Mouse (Mus musculus): ENCODE data around the gene Iqschfp. TPM values are rescaled to one million over a fixed set of nuclear protein-coding genes. Genes with fewer than 3 reads are reported as not detected.

The Iqschfp gene
- polyA plus RNA-seq, 1 experiment from 2014 or later: 0.10 TPM

DNA sequence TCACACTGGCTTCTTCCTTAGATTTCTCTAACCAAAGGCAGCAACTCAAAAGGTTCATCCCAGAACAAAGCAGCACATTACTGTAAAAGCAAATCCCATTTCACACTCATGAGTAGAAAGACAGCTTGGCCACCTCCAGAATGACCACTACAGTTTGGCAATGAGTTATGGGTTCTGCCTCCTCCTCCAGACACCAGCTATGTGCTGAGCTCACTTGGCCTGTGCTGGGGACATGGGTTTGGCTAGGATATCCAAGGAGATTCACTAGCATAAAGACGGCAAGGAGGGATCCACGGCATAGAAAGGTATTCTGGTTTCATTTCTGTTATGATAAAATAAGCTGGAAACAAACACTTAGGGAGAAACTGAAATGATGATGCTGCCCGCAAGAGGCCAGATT is 496.0 kb downstream of the Iqschfp start:
- WGBS: 80% methylated on average over 3 of the region's 3 CpGs
- H3K9me3 ChIP-seq (replicated peaks; ENCODE audit: control insufficient read depth, low read length): no peaks in the 10 kb centered on the region
- ATAC-seq (ENCODE audit: insufficient read depth, low FRiP score): no peak
- no peak overlapping the region for H3K9ac ChIP-seq (ENCODE audit: low read length)
- no peaks in the 10 kb centered on the region; the same call in 1 of the 2 replicates for H3K27me3 ChIP-seq (ENCODE audit: control insufficient read depth, insufficient read depth, low read length)
- no peak overlapping the region for H3K4me3 ChIP-seq (replicated peaks; ENCODE audit: low read length)
- no peak overlapping the region for H3K4me2 ChIP-seq (ENCODE audit: low read depth, low read length)
- H3K4me1 ChIP-seq (ENCODE audit: control insufficient read depth, insufficient read depth, low read length): no peaks in the 10 kb centered on the region
- no peak overlapping the region for H3K27ac ChIP-seq (ENCODE audit: low read length)
- no peaks in the 10 kb centered on the region for H3K36me3 ChIP-seq (ENCODE audit: control insufficient read depth, insufficient read depth, low read length)

DNA sequence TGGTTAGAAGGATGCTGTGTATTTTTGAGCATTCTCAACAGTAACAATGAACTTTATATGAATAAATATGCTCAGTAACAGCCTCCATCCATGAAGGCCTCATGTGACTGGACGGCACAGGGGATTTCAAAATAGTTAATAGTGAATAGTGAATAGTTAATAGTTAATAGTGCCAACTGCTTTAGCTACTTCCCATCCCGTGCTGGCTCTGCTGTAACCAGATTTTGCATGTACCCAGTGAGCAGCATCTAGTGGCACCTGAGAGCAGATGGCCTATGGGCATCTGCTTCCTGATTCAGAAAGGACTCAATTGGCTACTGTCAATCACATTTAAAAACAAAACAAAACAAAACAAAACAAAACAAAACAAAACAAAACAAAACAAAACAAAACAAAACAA is 501.5 kb downstream of the Iqschfp start:
- H3K36me3 ChIP-seq (ENCODE audit: control insufficient read depth, insufficient read depth, low read length): no peaks in the 10 kb centered on the region
- no peaks in the 10 kb centered on the region for H3K27me3 ChIP-seq (ENCODE audit: control insufficient read depth, insufficient read depth, low read length)
- no peaks in the 10 kb centered on the region for H3K9me3 ChIP-seq (replicated peaks; ENCODE audit: control insufficient read depth, low read length)
- no peak overlapping the region for H3K4me3 ChIP-seq (replicated peaks; ENCODE audit: low read length)
- no peak overlapping the region for H3K9ac ChIP-seq (ENCODE audit: low read length)
- no peak for ATAC-seq (ENCODE audit: insufficient read depth, low FRiP score)
- 69% methylated on average over 2 of the region's 2 CpGs for WGBS
- no peak overlapping the region for H3K4me2 ChIP-seq (ENCODE audit: low read depth, low read length)
- H3K27ac ChIP-seq (ENCODE audit: low read length): no peak overlapping the region
- no peaks in the 10 kb centered on the region for H3K4me1 ChIP-seq (ENCODE audit: control insufficient read depth, insufficient read depth, low read length)

DNA sequence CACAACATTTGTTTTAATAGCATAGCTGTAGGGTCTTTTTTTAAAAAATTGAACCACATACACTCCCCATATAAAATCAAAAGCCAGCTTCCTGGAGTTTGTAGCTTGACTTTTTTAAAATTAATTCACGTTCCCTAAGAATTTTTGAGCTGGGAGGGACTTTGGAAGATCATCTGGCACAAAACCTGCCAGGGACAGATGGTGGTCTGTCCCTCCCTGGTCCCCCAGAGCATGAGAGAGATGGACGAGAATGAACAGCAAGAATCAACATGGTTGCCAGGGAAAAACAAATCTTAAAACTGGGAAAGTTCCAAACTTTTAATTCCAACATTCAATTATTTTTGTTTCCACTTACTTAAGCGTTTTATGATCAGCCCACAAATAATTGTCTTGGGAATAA is 506.7 kb downstream of the Iqschfp start:
- no peaks in the 10 kb centered on the region for H3K27me3 ChIP-seq (ENCODE audit: control insufficient read depth, insufficient read depth, low read length)
- no peak overlapping the region for H3K4me3 ChIP-seq (replicated peaks; ENCODE audit: low read length)
- 78% methylated on average over 3 of the region's 3 CpGs for WGBS
- H3K4me2 ChIP-seq (ENCODE audit: low read depth, low read length): no peak overlapping the region
- no peaks in the 10 kb centered on the region for H3K4me1 ChIP-seq (ENCODE audit: control insufficient read depth, insufficient read depth, low read length)
- H3K27ac ChIP-seq (ENCODE audit: low read length): no peak overlapping the region
- H3K9me3 ChIP-seq (replicated peaks; ENCODE audit: control insufficient read depth, low read length): no peaks in the 10 kb centered on the region
- H3K9ac ChIP-seq (ENCODE audit: low read length): no peak overlapping the region
- H3K36me3 ChIP-seq (ENCODE audit: control insufficient read depth, insufficient read depth, low read length): no peaks in the 10 kb centered on the region
- no peak for ATAC-seq (ENCODE audit: insufficient read depth, low FRiP score)

DNA sequence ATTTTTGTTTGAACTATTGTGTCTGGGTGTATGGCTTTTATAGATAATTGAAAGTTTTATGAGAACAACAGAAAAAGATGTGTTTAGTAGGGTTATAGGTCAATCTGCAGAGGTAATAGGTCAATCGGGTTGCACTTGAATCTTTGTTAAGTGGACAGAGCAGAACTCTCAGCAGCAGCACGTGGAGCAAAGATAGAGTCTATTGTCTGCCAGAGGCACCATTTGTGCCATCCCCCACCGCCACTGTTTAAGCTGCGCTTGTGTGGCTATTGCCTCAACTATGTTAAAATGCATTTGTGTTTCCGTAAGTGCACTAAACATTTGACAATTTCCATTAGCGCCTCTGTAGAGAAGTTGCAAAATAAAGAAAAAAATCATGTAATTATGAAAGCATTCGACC is 508.1 kb downstream of the Iqschfp start:
- 77% methylated on average over 7 of the region's 7 CpGs for WGBS
- Histone ChIP-seq H3K4me2 (ENCODE audit: low read depth, low read length) (no peak overlapping the region), H3K9ac (ENCODE audit: low read length) (no peak overlapping the region), H3K4me1 (ENCODE audit: control insufficient read depth, insufficient read depth, low read length) (no peaks in the 10 kb centered on the region), H3K4me3 (replicated peaks; ENCODE audit: low read length) (no peak overlapping the region), H3K27me3 (ENCODE audit: control insufficient read depth, insufficient read depth, low read length) (no peaks in the 10 kb centered on the region), H3K27ac (ENCODE audit: low read length) (no peak overlapping the region), H3K36me3 (ENCODE audit: control insufficient read depth, insufficient read depth, low read length) (no peaks in the 10 kb centered on the region), H3K9me3 (replicated peaks; ENCODE audit: control insufficient read depth, low read length) (no peaks in the 10 kb centered on the region)
- no peak for ATAC-seq (ENCODE audit: insufficient read depth, low FRiP score)

DNA sequence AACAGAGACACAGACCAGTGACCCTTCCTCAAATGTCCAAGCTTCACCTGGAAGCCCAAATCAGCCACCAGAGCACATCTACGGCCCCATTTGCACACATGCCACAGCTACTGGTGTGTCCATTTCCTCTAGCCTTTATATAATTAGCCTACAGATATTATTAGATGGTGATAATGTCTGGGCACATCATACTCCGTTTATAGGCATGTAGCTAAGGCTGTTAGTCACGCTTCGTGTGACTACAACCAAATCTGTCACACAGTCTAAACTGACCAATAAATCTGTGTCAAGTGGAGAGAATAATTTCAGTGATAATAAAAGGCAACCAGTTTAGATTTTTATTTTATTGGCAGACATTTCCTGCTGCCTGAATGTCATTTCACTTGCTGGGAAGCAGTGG is 511.3 kb downstream of the Iqschfp start:
- Histone ChIP-seq H3K27ac (ENCODE audit: low read length) (no peak overlapping the region), H3K4me1 (ENCODE audit: control insufficient read depth, insufficient read depth, low read length) (no peaks in the 10 kb centered on the region), H3K27me3 (ENCODE audit: control insufficient read depth, insufficient read depth, low read length) (no peaks in the 10 kb centered on the region), H3K9ac (ENCODE audit: low read length) (no peak overlapping the region), H3K9me3 (replicated peaks; ENCODE audit: control insufficient read depth, low read length) (no peaks in the 10 kb centered on the region), H3K4me3 (replicated peaks; ENCODE audit: low read length) (no peak overlapping the region), H3K36me3 (ENCODE audit: control insufficient read depth, insufficient read depth, low read length) (no peaks in the 10 kb centered on the region), H3K4me2 (ENCODE audit: low read depth, low read length) (no peak overlapping the region)
- ATAC-seq (ENCODE audit: insufficient read depth, low FRiP score): no peak
- WGBS: 84% methylated on average over 4 of the region's 4 CpGs

DNA sequence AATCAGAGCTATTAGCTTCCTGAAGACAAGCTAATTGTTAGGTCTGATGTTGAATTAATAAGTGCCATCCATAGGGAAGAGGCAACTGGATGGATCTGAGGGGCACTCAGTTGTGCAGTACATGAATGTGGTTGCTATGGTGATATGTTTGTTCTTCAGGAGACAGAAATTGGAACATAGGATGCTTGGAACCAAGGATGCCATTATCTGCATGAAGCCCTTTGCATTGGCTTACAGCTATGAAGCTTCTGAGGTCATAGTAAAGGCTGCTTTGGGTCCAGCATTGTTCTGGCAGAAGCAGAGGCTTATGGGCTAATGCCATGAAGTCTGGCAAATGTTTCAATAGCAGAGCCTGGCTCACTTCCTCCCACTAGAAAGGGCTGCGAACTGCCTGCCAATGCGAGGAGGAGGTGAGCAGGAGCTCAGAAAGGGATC is 511.8 kb downstream of the Iqschfp start:
- no peak for ATAC-seq (ENCODE audit: insufficient read depth, low FRiP score)

DNA sequence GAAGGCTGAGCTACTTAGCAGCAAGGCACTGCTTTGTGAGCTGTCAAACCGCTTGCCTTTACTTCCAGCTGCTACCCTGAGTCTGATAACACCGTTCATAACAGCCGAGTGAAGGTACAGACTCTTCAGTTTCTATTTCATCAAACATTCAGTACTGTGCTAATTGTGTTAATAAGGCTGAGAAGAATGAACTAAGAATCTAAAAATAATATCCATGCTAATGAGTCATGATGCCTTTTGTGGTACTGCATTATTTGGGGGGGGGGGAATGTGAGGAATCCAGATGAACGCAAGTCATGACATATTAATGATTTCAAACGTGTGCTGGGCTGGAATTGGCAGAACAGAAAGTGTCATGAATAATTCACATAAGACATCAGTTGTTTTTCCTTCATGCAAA is 513.7 kb downstream of the Iqschfp start:
- Histone ChIP-seq H3K27me3 (ENCODE audit: control insufficient read depth, insufficient read depth, low read length) (no peaks in the 10 kb centered on the region), H3K9ac (ENCODE audit: low read length) (no peak overlapping the region), H3K4me3 (replicated peaks; ENCODE audit: low read length) (no peak overlapping the region), H3K36me3 (ENCODE audit: control insufficient read depth, insufficient read depth, low read length) (no peaks in the 10 kb centered on the region), H3K4me1 (ENCODE audit: control insufficient read depth, insufficient read depth, low read length) (no peaks in the 10 kb centered on the region), H3K4me2 (ENCODE audit: low read depth, low read length) (no peak overlapping the region), H3K27ac (ENCODE audit: low read length) (no peak overlapping the region), H3K9me3 (replicated peaks; ENCODE audit: control insufficient read depth, low read length) (no peaks in the 10 kb centered on the region)
- 68% methylated on average over 5 of the region's 5 CpGs for WGBS
- no peak for ATAC-seq (ENCODE audit: insufficient read depth, low FRiP score)

More for the DNA sequence above, 511.8 kb downstream of the Iqschfp start:
- Histone ChIP-seq H3K4me3 (replicated peaks; ENCODE audit: low read length) (no peak overlapping the region), H3K4me2 (ENCODE audit: low read depth, low read length) (no peak overlapping the region), H3K4me1 (ENCODE audit: control insufficient read depth, insufficient read depth, low read length) (no peaks in the 10 kb centered on the region), H3K27me3 (ENCODE audit: control insufficient read depth, insufficient read depth, low read length) (no peaks in the 10 kb centered on the region), H3K9me3 (replicated peaks; ENCODE audit: control insufficient read depth, low read length) (no peaks in the 10 kb centered on the region), H3K36me3 (ENCODE audit: control insufficient read depth, insufficient read depth, low read length) (no peaks in the 10 kb centered on the region), H3K27ac (ENCODE audit: low read length) (no peak overlapping the region), H3K9ac (ENCODE audit: low read length) (no peak overlapping the region)
- WGBS: 73% methylated on average over 2 of the region's 2 CpGs

DNA sequence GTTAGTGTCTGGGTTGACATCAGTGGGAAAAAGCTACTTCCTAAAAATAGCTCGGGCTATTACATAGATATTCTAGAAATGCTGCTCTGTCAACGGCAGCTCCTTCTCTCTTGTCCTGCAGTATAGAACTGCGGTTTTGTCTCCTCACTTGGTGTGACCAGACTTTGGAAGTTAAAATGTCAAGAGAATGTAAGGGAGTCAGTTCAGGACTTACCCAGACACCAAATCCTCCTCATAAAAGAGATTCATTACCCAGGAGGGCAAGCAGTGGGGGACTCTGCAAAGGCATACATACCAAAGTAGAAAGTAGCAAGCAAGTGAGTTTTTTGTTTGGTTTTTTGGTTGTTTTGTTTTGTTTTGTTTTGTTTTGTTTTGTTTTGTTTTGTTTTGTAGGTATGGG is 520.2 kb downstream of the Iqschfp start:
- Histone ChIP-seq H3K36me3 (ENCODE audit: control insufficient read depth, insufficient read depth, low read length) (no peaks in the 10 kb centered on the region), H3K9me3 (replicated peaks; ENCODE audit: control insufficient read depth, low read length) (no peaks in the 10 kb centered on the region), H3K4me1 (ENCODE audit: control insufficient read depth, insufficient read depth, low read length) (no peaks in the 10 kb centered on the region), H3K9ac (ENCODE audit: low read length) (no peak overlapping the region), H3K27ac (ENCODE audit: low read length) (no peak overlapping the region), H3K27me3 (ENCODE audit: control insufficient read depth, insufficient read depth, low read length) (no peaks in the 10 kb centered on the region), H3K4me3 (replicated peaks; ENCODE audit: low read length) (no peak overlapping the region), H3K4me2 (ENCODE audit: low read depth, low read length) (no peak overlapping the region)
- ATAC-seq (ENCODE audit: insufficient read depth, low FRiP score): no peak
- WGBS: 74% methylated on average over 3 of the region's 3 CpGs

DNA sequence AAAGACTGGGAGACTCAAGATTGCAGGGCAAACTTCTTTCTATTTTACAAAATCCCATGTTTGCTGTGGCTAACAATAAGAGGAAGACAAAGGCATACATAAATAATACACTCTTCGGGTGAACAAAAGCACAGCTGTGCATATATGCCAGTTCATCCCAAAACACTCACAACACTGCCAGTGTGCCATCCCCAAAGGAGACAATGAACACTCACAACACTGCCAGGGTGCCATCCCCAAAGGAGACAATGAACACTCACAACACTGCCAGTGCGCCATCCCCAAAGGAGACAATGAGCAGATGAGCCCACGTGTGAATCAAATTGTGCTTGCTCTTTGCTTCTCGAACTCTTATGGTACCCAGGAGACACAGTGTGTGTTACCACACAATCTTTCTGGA is 527.8 kb downstream of the Iqschfp start:
- Histone ChIP-seq H3K9ac (ENCODE audit: low read length) (no peak overlapping the region), H3K4me3 (replicated peaks; ENCODE audit: low read length) (no peak overlapping the region), H3K4me1 (ENCODE audit: control insufficient read depth, insufficient read depth, low read length) (no peaks in the 10 kb centered on the region), H3K4me2 (ENCODE audit: low read depth, low read length) (no peak overlapping the region), H3K27me3 (ENCODE audit: control insufficient read depth, insufficient read depth, low read length) (no peaks in the 10 kb centered on the region), H3K27ac (ENCODE audit: low read length) (no peak overlapping the region), H3K36me3 (ENCODE audit: control insufficient read depth, insufficient read depth, low read length) (no peaks in the 10 kb centered on the region), H3K9me3 (replicated peaks; ENCODE audit: control insufficient read depth, low read length) (no peaks in the 10 kb centered on the region)
- ATAC-seq (ENCODE audit: insufficient read depth, low FRiP score): no peak
- 90% methylated on average over 4 of the region's 4 CpGs for WGBS

DNA sequence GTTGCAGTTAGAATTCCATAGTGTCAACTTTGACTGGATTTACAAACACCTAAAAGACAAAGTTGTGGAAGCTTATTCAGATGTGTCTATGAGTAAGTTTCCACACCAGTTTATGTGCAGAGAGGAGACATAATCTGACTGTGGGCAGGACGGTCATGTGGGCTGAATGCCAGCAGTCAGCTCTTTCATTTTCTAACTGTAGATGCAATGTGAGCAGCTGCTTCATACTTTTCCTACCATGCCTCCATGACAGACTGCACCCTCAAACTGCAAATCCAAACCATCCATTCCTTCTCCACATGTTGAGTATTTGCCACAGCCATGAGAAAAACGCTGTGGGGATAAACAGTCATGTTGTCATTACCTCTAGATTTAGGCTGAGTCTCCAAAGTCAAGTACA is 528.9 kb downstream of the Iqschfp start:
- Histone ChIP-seq H3K27me3 (ENCODE audit: control insufficient read depth, insufficient read depth, low read length) (no peaks in the 10 kb centered on the region), H3K4me2 (ENCODE audit: low read depth, low read length) (no peak overlapping the region), H3K9me3 (replicated peaks; ENCODE audit: control insufficient read depth, low read length) (no peaks in the 10 kb centered on the region), H3K27ac (ENCODE audit: low read length) (no peak overlapping the region), H3K9ac (ENCODE audit: low read length) (no peak overlapping the region), H3K4me3 (replicated peaks; ENCODE audit: low read length) (no peak overlapping the region), H3K4me1 (ENCODE audit: control insufficient read depth, insufficient read depth, low read length) (no peaks in the 10 kb centered on the region), H3K36me3 (ENCODE audit: control insufficient read depth, insufficient read depth, low read length) (no peaks in the 10 kb centered on the region)
- WGBS: 62% methylated on average over 2 of the region's 2 CpGs
- no peak for ATAC-seq (ENCODE audit: insufficient read depth, low FRiP score)
